Mouse (Mus musculus) B cell, adult 67 days (primary cell): ENCODE data around the gene Sh3gl2. TPM values are rescaled to one million over a fixed set of nuclear protein-coding genes. Genes with fewer than 3 reads are reported as not detected.

ENCODE experiments used
- total RNA-seq, 2 experiments: library from RNA; stranded (reverse); gene quantifications; 4 replicates each; pipeline ENCODE4 v1.2.4; 2023

Sh3gl2 gene
- total RNA-seq = not detected

GRCm38 (mm10) chr4:85205071-85205635 lies at the start of gene Sh3gl2:
Gene Sh3gl2 (plus strand): TSS chr4:85205126.

GRCm38 (mm10) chr4:85513792-85514191 lies 308.9 kb downstream of the Sh3gl2 start, which contains the start of gene Adamtsl1:
Gene Adamtsl1 (plus strand): TSS chr4:85514172.

